Mouse (Mus musculus): ENCODE measurements around the gene Tmx1. TPM values are rescaled to one million over a fixed set of nuclear protein-coding genes. Genes with fewer than 3 reads are reported as not detected.

Gene Tmx1
- polyA plus RNA-seq (2012; ENCODE audit: low replicate concordance): 4.4 and 10.5 TPM in 2 replicates

GRCm38 (mm10) chr12:70452726-70453645 is at the start of gene Tmx1:
Tmx1 (plus strand) TSS chr12:70453095.

Other genes starting within 250 kb of the Tmx1 start
- 21.6 and 27.6 TPM in 2 replicates for gene Pygl, start 221.6 kb upstream of the Tmx1 start, polyA plus RNA-seq (2012; ENCODE audit: low replicate concordance)
- gene Trim9, start 105.5 kb upstream of the Tmx1 start, polyA plus RNA-seq (2012; ENCODE audit: low replicate concordance): 0.04 and 0.10 TPM in 2 replicates